Mouse (Mus musculus) kidney, adult 8-10 months (tissue): ENCODE results near the gene Rnf224.

Experiments
- DNase-seq, 2 experiments: peaks; one replicate each; pipeline ENCODE4 v3.0.0; 2022

Gene Rnf224

GRCm38 (mm10) chr2:25225811-25226379, 10.7 kb downstream of the Rnf224 start:
- DNase-seq = no peak

GRCm38 (mm10) chr2:25224766-25225752, 11.5 kb downstream of the Rnf224 start:
- peak; percentile 99 to 100 for DNase-seq

- no peak for DNase-seq
These were observed 12.2 kb downstream of the Rnf224 start, which contains the start of gene Tubb4b for GRCm38 (mm10) chr2:25224492-25224765. Tubb4b (minus strand) TSS chr2:25224702.

- peak; percentile 79 to 84 for DNase-seq
These were observed 12.7 kb downstream of the Rnf224 start for GRCm38 (mm10) chr2:25223681-25224491.

GRCm38 (mm10) chr2:25221331-25221772, 15.2 kb downstream of the Rnf224 start:
- DNase-seq = no peak

GRCm38 (mm10) chr2:25218445-25218844, 18.1 kb downstream of the Rnf224 start, which contains the start of gene Fam166a:
Fam166a (plus strand) TSS chr2:25218745.
- no peak for DNase-seq

GRCm38 (mm10) chr2:25217666-25218065, 18.9 kb downstream of the Rnf224 start:
- no peak for DNase-seq

- DNase-seq = peak; percentile 56 to 68
These were observed 22.1 kb downstream of the Rnf224 start, which contains the start of gene Stpg3 for GRCm38 (mm10) chr2:25214444-25214843. Stpg3 (minus strand) TSS chr2:25214637.

GRCm38 (mm10) chr2:25213266-25213865, 23.2 kb downstream of the Rnf224 start:
- DNase-seq = no peak

GRCm38 (mm10) chr2:25211121-25211670, 25.4 kb downstream of the Rnf224 start, which contains the start of gene Nelfb:
Nelfb (minus strand) TSS chr2:25211489.
- peak; percentile 88 to 92 for DNase-seq

- no peak for DNase-seq
These were observed 25.9 kb downstream of the Rnf224 start for GRCm38 (mm10) chr2:25210686-25211085.

GRCm38 (mm10) chr2:25207593-25207992, 29.0 kb downstream of the Rnf224 start:
- no peak for DNase-seq

GRCm38 (mm10) chr2:25203631-25204214, 32.9 kb downstream of the Rnf224 start:
- no peak for DNase-seq

GRCm38 (mm10) chr2:25200631-25201030, 36.0 kb downstream of the Rnf224 start:
- DNase-seq = no peak

GRCm38 (mm10) chr2:25197946-25198345, 38.6 kb downstream of the Rnf224 start:
- DNase-seq = no peak

- no peak for DNase-seq
These were observed 39.4 kb downstream of the Rnf224 start for GRCm38 (mm10) chr2:25197191-25197590.

GRCm38 (mm10) chr2:25196172-25196954, 40.2 kb downstream of the Rnf224 start, which contains the start of gene Tor4a:
Tor4a (minus strand) TSS chr2:25196886.
- DNase-seq = peak; percentile 86 to 92

GRCm38 (mm10) chr2:25195211-25196156, 41.1 kb downstream of the Rnf224 start:
- peak; percentile 83 to 84 for DNase-seq

GRCm38 (mm10) chr2:25194486-25195171, 42.0 kb downstream of the Rnf224 start:
- no peak for DNase-seq
